Mouse (Mus musculus) CH12.LX (cell line): ENCODE measurements around the gene Myrip. TPM values are rescaled to one million over a fixed set of nuclear protein-coding genes. Genes with fewer than 3 reads are reported as not detected.
"Not testable (repeated sequence)": the region's sequence is repeated elsewhere in the genome, so short reads cannot be mapped to it uniquely, and the experiment has no call there.

Experiments used
- DNase-seq: peaks from one replicate; pipeline ENCODE4 v3.0.0-alpha.2; 2013; ENCODE audit errors: extremely low read depth
- H3K27ac ChIP-seq: 2 replicates; pipeline ENCODE4 v1.5.1; 2012; ENCODE audit warnings: low read depth, mild to moderate bottlenecking, control low read depth, moderate library complexity; ENCODE audit not compliant: insufficient read depth
- H3K27me3 ChIP-seq: replicated peaks from 2 replicates; pipeline ENCODE3; 2012; ENCODE audit warnings: inconsistent platforms
- H3K36me3 ChIP-seq, 2 experiments: replicated peaks in 1 of 2; 2 replicates each; pipeline versions ENCODE3 to v1.6.1; 2012; ENCODE audit warnings: inconsistent platforms in 1 of 2, low read length in 1 of 2, mild to moderate bottlenecking in 1 of 2, mixed read lengths in 1 of 2, moderate library complexity in 1 of 2; ENCODE audit not compliant: control insufficient read depth in 1 of 2, insufficient read depth in 1 of 2
- H3K4me1 ChIP-seq, 2 experiments: 2 replicates each; pipeline ENCODE4 v1.6.1; 2012; ENCODE audit warnings: inconsistent platforms in 1 of 2, moderate library complexity in 1 of 2; ENCODE audit not compliant: insufficient read depth in 2 of 2, control insufficient read depth in 1 of 2
- H3K4me2 ChIP-seq: 2 replicates; pipeline ENCODE4 v1.6.1; 2012; ENCODE audit warnings: low read depth, mild to moderate bottlenecking, control low read depth; ENCODE audit not compliant: poor library complexity, insufficient read depth, severe bottlenecking
- H3K4me3 ChIP-seq, 3 experiments: fragments of 150-350 bp in 1 of 3; sonication (generic) in 1 of 3; replicated peaks in 1 of 3; 2 replicates each; pipeline versions ENCODE3 to v1.5.1; 2011 to 2012; ENCODE audit warnings: low read depth in 2 of 3, low read length in 2 of 3, mild to moderate bottlenecking in 2 of 3, moderate library complexity in 2 of 3, control low read depth in 1 of 3, improper control_type of control experiment in 1 of 3, inconsistent platforms in 1 of 3, mixed read lengths in 1 of 3; ENCODE audit not compliant: poor library complexity in 1 of 3
- H3K79me2 ChIP-seq: replicated peaks from 2 replicates; pipeline ENCODE4 v1.6.1; 2012; ENCODE audit warnings: mild to moderate bottlenecking, moderate library complexity; ENCODE audit not compliant: control insufficient read depth, poor library complexity, insufficient read depth, severe bottlenecking; ENCODE audit errors: extremely low read depth
- H3K9ac ChIP-seq: 2 replicates; pipeline ENCODE4 v1.6.1; 2012; ENCODE audit warnings: low read depth, mild to moderate bottlenecking, control low read depth, moderate library complexity; ENCODE audit not compliant: insufficient read depth
- H3K9me3 ChIP-seq: replicated peaks from 2 replicates; pipeline ENCODE3; 2012; ENCODE audit warnings: low read length, inconsistent platforms, mixed read lengths
- BHLHE40 ChIP-seq: IDR thresholded peaks from 2 replicates; pipeline ENCODE4 v1.6.1; 2011; ENCODE audit warnings: mild to moderate bottlenecking, low read depth, low read length, improper control_type of control experiment
- CHD1 ChIP-seq: IDR thresholded peaks from 2 replicates; pipeline ENCODE4 v1.6.1; 2012; ENCODE audit warnings: low read depth, low read length, improper control_type of control experiment, inconsistent platforms
- CTCF ChIP-seq, 2 experiments: IDR thresholded peaks in 1 of 2; conservative IDR thresholded peaks in 1 of 2; 2 replicates each; pipeline ENCODE4 v1.5.1; 2011 to 2012; ENCODE audit warnings: low read depth in 2 of 2, low read length in 2 of 2, improper control_type of control experiment in 1 of 2, inconsistent platforms in 1 of 2, mild to moderate bottlenecking in 1 of 2, moderate library complexity in 1 of 2
- E2F4 ChIP-seq: IDR thresholded peaks from 2 replicates; pipeline ENCODE4 v1.6.1; 2011; ENCODE audit warnings: low read depth, low read length, improper control_type of control experiment; ENCODE audit not compliant: insufficient replicate concordance
- GABPA ChIP-seq: IDR thresholded peaks from 2 replicates; pipeline ENCODE4 v1.6.1; 2012; ENCODE audit warnings: low read depth, low read length, improper control_type of control experiment, inconsistent platforms; ENCODE audit not compliant: insufficient replicate concordance
- IRF4 ChIP-seq: IDR thresholded peaks from 2 replicates; pipeline ENCODE4 v1.6.1; 2014; ENCODE audit warnings: low read depth, mild to moderate bottlenecking, inconsistent platforms, low read length, improper control_type of control experiment
- JUN ChIP-seq: IDR thresholded peaks from 2 replicates; pipeline ENCODE4 v1.6.1; 2011; ENCODE audit warnings: low read depth, mild to moderate bottlenecking, low read length, improper control_type of control experiment, moderate library complexity; ENCODE audit not compliant: insufficient read depth
- KAT2A ChIP-seq: IDR thresholded peaks from 2 replicates; pipeline ENCODE4 v1.6.1; 2012; ENCODE audit warnings: low read length, improper control_type of control experiment, inconsistent platforms; ENCODE audit not compliant: insufficient replicate concordance
- MAFK ChIP-seq: IDR thresholded peaks from 2 replicates; pipeline ENCODE4 v1.6.1; 2011; ENCODE audit warnings: low read length, improper control_type of control experiment; ENCODE audit not compliant: insufficient replicate concordance
- MAX ChIP-seq: IDR thresholded peaks from 2 replicates; pipeline ENCODE4 v1.6.1; 2011; ENCODE audit warnings: low read length, improper control_type of control experiment
- MEF2A ChIP-seq: IDR thresholded peaks from 2 replicates; pipeline ENCODE4 v1.6.1; 2014; ENCODE audit warnings: low read depth, mild to moderate bottlenecking, inconsistent platforms, low read length, improper control_type of control experiment, borderline replicate concordance
- NELFE ChIP-seq: IDR thresholded peaks from 2 replicates; pipeline ENCODE4 v1.6.1; 2011; ENCODE audit warnings: low read depth, low read length, improper control_type of control experiment
- NRF1 ChIP-seq: IDR thresholded peaks from 2 replicates; pipeline ENCODE4 v1.6.1; 2014; ENCODE audit warnings: low read depth, mild to moderate bottlenecking, inconsistent platforms, low read length, improper control_type of control experiment, moderate library complexity
- PAX5 ChIP-seq: IDR thresholded peaks from 2 replicates; pipeline ENCODE4 v1.6.1; 2012; ENCODE audit warnings: low read length, inconsistent platforms, mixed read lengths
- POLR2A ChIP-seq: IDR thresholded peaks from 2 replicates; pipeline ENCODE4 v1.6.1; 2011; ENCODE audit warnings: low read depth, mild to moderate bottlenecking, improper control_type of control experiment, low read length
- POLR2AphosphoS2 ChIP-seq: IDR thresholded peaks from 2 replicates; pipeline ENCODE4 v1.6.1; 2011; ENCODE audit warnings: low read depth, low read length, improper control_type of control experiment
- RAD21 ChIP-seq: IDR thresholded peaks from 2 replicates; pipeline ENCODE4 v1.6.1; 2011; ENCODE audit warnings: low read depth, mild to moderate bottlenecking, low read length, improper control_type of control experiment, moderate library complexity
- SMC3 ChIP-seq: IDR thresholded peaks from 2 replicates; pipeline ENCODE4 v1.6.1; 2011; ENCODE audit warnings: low read depth, low read length, improper control_type of control experiment
- TBP ChIP-seq: conservative IDR thresholded peaks from 2 replicates; pipeline ENCODE4 v1.6.1; 2011; ENCODE audit warnings: low read depth, low read length, improper control_type of control experiment
- UBTF ChIP-seq: IDR thresholded peaks from 2 replicates; pipeline ENCODE4 v1.6.1; 2012; ENCODE audit warnings: low read depth, mild to moderate bottlenecking, inconsistent platforms, low read length, improper control_type of control experiment, moderate library complexity
- USF1 ChIP-seq: IDR thresholded peaks from 2 replicates; pipeline ENCODE4 v1.6.1; 2014; ENCODE audit warnings: low read depth, mild to moderate bottlenecking, inconsistent platforms, low read length, improper control_type of control experiment
- ZMIZ1 ChIP-seq: IDR thresholded peaks from 2 replicates; pipeline ENCODE4 v1.6.1; 2012; ENCODE audit warnings: low read depth, mild to moderate bottlenecking, inconsistent platforms, low read length, improper control_type of control experiment
- dilution Hi-C: fragments of 300-500 bp; cut with MboI; formaldehyde crosslinking; loops from 2 replicates; pipeline ENCODE4 v1.14.3; 2020; ENCODE audit warnings: low sequenced_read_pairs; ENCODE audit not compliant: extremely low pct_unique_long_range_greater_than_20kb, extremely low pct_ligation_motif_present
- in situ Hi-C: fragments of 300-500 bp; cut with MboI; formaldehyde crosslinking; loops from 3 replicates; pipeline ENCODE4 v1.14.3; 2019; ENCODE audit warnings: low sequenced_read_pairs, low pct_ligation_motif_present, low pct_unique_long_range_greater_than_20kb, mixed read lengths
- polyA plus RNA-seq: library from polyadenylated mRNA; unstranded; fragments of >175 nt; gene quantifications from 2 replicates; pipeline ENCODE4 v1.2.1, GENCODE M21; 2012; ENCODE audit warnings: low read depth; ENCODE audit not compliant: insufficient read length
- total RNA-seq, 2 experiments: library from RNA; depleted of rRNA; stranded (reverse); fragments of 300-350 nt in 1 of 2; fragments of >200 nt in 1 of 2; gene quantifications; 2 replicates each; pipeline ENCODE4 v1.2.3; 2012 to 2014

Myrip gene
- not detected in 2 replicates for total RNA-seq (2012; rRNA removed)
- not detected in 2 replicates for total RNA-seq (2014; rRNA removed)
- not detected in 2 replicates for polyA plus RNA-seq

DNA sequence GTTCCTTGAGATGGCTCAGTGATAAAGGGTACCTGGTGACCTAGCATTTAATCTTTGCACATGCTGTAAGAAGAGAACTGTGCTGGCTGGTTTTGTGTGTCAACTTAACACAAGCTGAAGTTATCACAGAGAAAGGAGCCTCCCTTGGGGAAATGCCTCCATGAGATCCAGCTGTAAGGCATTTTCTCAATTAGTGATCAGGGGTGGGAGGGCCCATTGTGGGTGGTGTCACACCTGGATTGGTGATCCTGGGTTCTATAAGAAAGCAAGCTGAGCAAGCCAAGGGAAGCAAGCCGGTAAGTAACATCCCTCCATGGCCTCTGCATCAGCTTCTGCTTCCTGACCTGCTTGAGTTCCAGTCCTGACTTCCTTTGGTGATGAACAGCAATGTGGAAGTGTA lies at the start of gene Myrip:
Gene Myrip, plus strand, starts transcription at position 301 of the 400 bp plus-strand sequence.
- in situ Hi-C loops, dilution Hi-C loops, H3K4me3 ChIP-seq, H3K36me3 ChIP-seq, DNase-seq, H3K9ac ChIP-seq, H3K4me2 ChIP-seq, H3K27ac ChIP-seq, H3K79me2 ChIP-seq, H3K27me3 ChIP-seq, H3K4me1 ChIP-seq: not testable (repeated sequence)
- peaks cover 21% of the 10 kb centered on the region for H3K9me3 ChIP-seq

GRCm38 (mm10) chr9:120259805-120260204 lies 41.5 kb upstream of the Myrip start:
- dilution Hi-C loops: no loop called here
- no peaks in the 10 kb centered on the region for H3K79me2 ChIP-seq
- H3K27me3 ChIP-seq: no peaks in the 10 kb centered on the region
- no peak overlapping the region for H3K4me3 ChIP-seq
- H3K27ac ChIP-seq: no peak overlapping the region
- in situ Hi-C loops: no loop called here
- H3K4me2 ChIP-seq: no peak overlapping the region
- TF ChIP-seq BHLHE40 (0 out of 2 replicates have a peak, but pooled peaks have one; percentile 5), USF1 (no peak)
- TF ChIP-seq, all 38 proteins: peak for 1
- no peak overlapping the region for H3K9ac ChIP-seq
- peak; percentile 56 for DNase-seq
- H3K9me3 ChIP-seq: no peaks in the 10 kb centered on the region
- H3K4me1 ChIP-seq: peaks cover 3 to 21% of the 10 kb centered on the region in 2 experiments; a peak in 3 of 4 replicates
- H3K36me3 ChIP-seq: no peaks in the 10 kb centered on the region

DNA sequence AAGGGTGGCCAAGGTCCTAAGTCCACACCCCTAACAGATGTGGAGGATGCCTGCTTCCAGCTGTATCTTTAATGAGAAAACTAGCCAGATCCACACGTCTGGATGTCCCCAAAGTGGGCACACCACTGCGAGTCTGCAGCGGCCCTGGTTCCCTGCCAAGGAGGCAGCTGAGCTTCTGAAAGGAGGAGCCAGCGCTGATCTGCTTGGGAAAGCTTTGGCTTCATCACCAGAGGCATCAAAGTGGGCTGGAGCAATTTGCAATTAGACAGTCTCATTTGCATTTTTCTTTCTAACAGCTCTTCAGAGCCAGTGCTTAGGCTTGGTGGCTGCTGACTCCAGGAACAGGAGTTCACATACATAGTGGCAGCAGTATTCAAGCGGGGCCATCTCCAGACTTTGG lies 37.3 kb upstream of the Myrip start:
- Histone ChIP-seq H3K4me3 (no peak overlapping the region), H3K9ac (no peak overlapping the region), H3K27ac (no peak overlapping the region), H3K9me3 (no peaks in the 10 kb centered on the region), H3K79me2 (no peaks in the 10 kb centered on the region), H3K4me2 (no peak overlapping the region), H3K36me3 (no peaks in the 10 kb centered on the region), H3K27me3 (no peaks in the 10 kb centered on the region), H3K4me1 (peaks cover 3 to 21% of the 10 kb centered on the region in 2 experiments; a peak in 3 of 4 replicates)
- DNase-seq: no peak
- dilution Hi-C loops: no loop called here
- TF ChIP-seq JUN (no peak), IRF4 (no peak), NELFE (no peak), GABPA (no peak), TBP (no peak), KAT2A (no peak), MEF2A (no peak), E2F4 (no peak), UBTF (no peak), NRF1 (no peak), MAX (no peak), POLR2A (no peak), MAFK (no peak), ZMIZ1 (no peak), CTCF (conservative IDR thresholded peaks at IDR 0.05 in 1 of 2, IDR thresholded peaks at IDR 0.05 in 1 of 2; ENCODE audit: low read depth in 2 of 2, low read length in 2 of 2) (no peak), CHD1 (no peak), SMC3 (no peak), RAD21 (no peak), POLR2AphosphoS2 (no peak), PAX5 (no peak)
- in situ Hi-C loops: no loop called here
